Mouse (Mus musculus) liver, adult 2 months (tissue): ENCODE data around the gene Ndufs4. TPM values are rescaled to one million over a fixed set of nuclear protein-coding genes. Genes with fewer than 3 reads are reported as not detected.
A peak's percentile ranks its signal among the peaks of the same experiment; 100 is the strongest.

ENCODE experiments used
- DNase-seq: peaks from one replicate; pipeline ENCODE4 v3.0.0-alpha.2; 2011; ENCODE audit warnings: low read depth, low spot score; ENCODE audit errors: extremely low read depth
- H3K27ac ChIP-seq: fragments of 200-500 bp; replicated peaks from 2 replicates; pipeline ENCODE4 v1.5.1; 2012; ENCODE audit warnings: low read depth, mild to moderate bottlenecking, control low read depth, inconsistent platforms, low read length; ENCODE audit not compliant: insufficient read depth
- H3K27me3 ChIP-seq: fragments of 200-500 bp; 2 replicates; pipeline ENCODE4 v1.6.1; 2012; ENCODE audit warnings: mild to moderate bottlenecking, moderate library complexity, low read length, inconsistent platforms; ENCODE audit not compliant: control insufficient read depth, insufficient read depth
- H3K36me3 ChIP-seq: fragments of 200-500 bp; 2 replicates; pipeline ENCODE4 v1.6.1; 2012; ENCODE audit warnings: low read length, inconsistent platforms; ENCODE audit not compliant: control insufficient read depth, insufficient read depth
- H3K4me1 ChIP-seq: fragments of 200-500 bp; 2 replicates; pipeline ENCODE4 v1.6.1; 2011; ENCODE audit warnings: low read length; ENCODE audit not compliant: control insufficient read depth, insufficient read depth
- H3K4me3 ChIP-seq: fragments of 200-500 bp; 2 replicates; pipeline ENCODE4 v1.5.1; 2011; ENCODE audit warnings: low read depth, mild to moderate bottlenecking, control low read depth, low read length, moderate library complexity; ENCODE audit not compliant: insufficient read depth
- H3K79me2 ChIP-seq: fragments of 200-500 bp; 2 replicates; pipeline ENCODE4 v1.6.1; 2012; ENCODE audit warnings: inconsistent platforms, mild to moderate bottlenecking, low read length, moderate library complexity; ENCODE audit not compliant: control insufficient read depth, insufficient read depth
- H3K9ac ChIP-seq: fragments of 200-500 bp; 2 replicates; pipeline ENCODE4 v1.6.1; 2012; ENCODE audit warnings: low read depth, mild to moderate bottlenecking, control low read depth, inconsistent platforms, low read length
- CTCF ChIP-seq: fragments of 200-500 bp; IDR thresholded peaks from 2 replicates; pipeline ENCODE4 v1.5.1; 2011; ENCODE audit warnings: low read depth, low read length, control low read depth
- POLR2A ChIP-seq: fragments of 200-500 bp; IDR thresholded peaks from 2 replicates; pipeline ENCODE4 v1.6.1; 2011; ENCODE audit warnings: low read length, control low read depth; ENCODE audit not compliant: insufficient read depth; ENCODE audit errors: extremely low read depth
- WGBS: fragments of 180-500 bp; shearing (Covaris S2); methylation state at CpG from one replicate; pipeline ENCODE4 v1.1.7; 2018; 5-methylcytosine and 5-hydroxymethylcytosine counted together
- polyA plus RNA-seq: library from polyadenylated mRNA; depleted of rRNA; stranded (reverse); fragments of >200 nt; gene quantifications from 2 replicates; pipeline ENCODE4 v1.2.3, GENCODE M21; 2012; rRNA removed
- total RNA-seq: library from RNA; depleted of rRNA; stranded (reverse); fragments of >200 nt; gene quantifications from 2 replicates; pipeline ENCODE4 v1.2.3, GENCODE M21; 2014; rRNA removed

Gene Ndufs4
- total and polyA plus RNA-seq, 2 experiments: 70.5 to 172 TPM

- peak overlapping the region; percentile 82 for H3K27ac ChIP-seq
- peak; percentile 82 for DNase-seq
- H3K27me3 ChIP-seq: no peaks in the 10 kb centered on the region
- H3K36me3 ChIP-seq: no peaks in the 10 kb centered on the region
- H3K4me3 ChIP-seq: peak overlapping the region; percentile 40
- H3K4me1 ChIP-seq: peaks cover 6% of the 10 kb centered on the region; the same call in 1 of the 2 replicates
- TF ChIP-seq POLR2A (no peak), CTCF (no peak)
- 24% methylated on average over 16 of the region's 16 CpGs for WGBS
- peak overlapping the region; percentile 80 for H3K9ac ChIP-seq
- H3K79me2 ChIP-seq: no peaks in the 10 kb centered on the region
These were observed 116.5 kb downstream of the Ndufs4 start for GRCm38 (mm10) chr13:114271410-114272105.

DNA sequence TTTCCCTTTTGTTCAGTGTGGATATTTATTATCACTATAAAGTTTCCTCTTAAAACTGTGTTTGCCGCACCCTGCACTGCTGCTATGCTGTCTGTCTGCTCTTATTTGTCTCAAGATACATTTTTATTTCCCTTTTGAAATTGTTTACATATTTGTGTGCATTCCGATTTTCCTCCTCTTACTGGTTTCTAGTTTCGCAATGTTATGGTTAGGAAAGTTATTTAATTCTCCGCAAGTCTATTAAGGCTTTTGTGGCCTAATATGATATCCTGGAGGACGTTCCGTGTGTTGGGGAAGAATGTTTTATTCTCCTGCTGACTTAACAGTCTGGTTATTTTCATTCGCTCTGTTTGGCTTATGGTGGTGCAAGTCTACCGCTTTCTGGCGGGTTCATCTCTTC is 120.3 kb downstream of the Ndufs4 start:
- Histone ChIP-seq H3K27ac (no peak overlapping the region), H3K4me3 (no peak overlapping the region), H3K27me3 (no peaks in the 10 kb centered on the region), H3K4me1 (peaks cover 6% of the 10 kb centered on the region; the same call in 1 of the 2 replicates), H3K79me2 (no peaks in the 10 kb centered on the region), H3K36me3 (no peaks in the 10 kb centered on the region), H3K9ac (no peak overlapping the region)
- 89% methylated on average over 9 of the region's 9 CpGs for WGBS
- TF ChIP-seq POLR2A (no peak), CTCF (no peak)
- no peak for DNase-seq

GRCm38 (mm10) chr13:114260486-114261205 is 127.4 kb downstream of the Ndufs4 start:
- Histone ChIP-seq H3K9ac (no peak overlapping the region), H3K79me2 (no peaks in the 10 kb centered on the region), H3K27me3 (no peaks in the 10 kb centered on the region), H3K27ac (no peak overlapping the region), H3K4me1 (no peaks in the 10 kb centered on the region), H3K36me3 (no peaks in the 10 kb centered on the region), H3K4me3 (no peak overlapping the region)
- 82% methylated on average over 7 of the region's 7 CpGs for WGBS
- no peak for DNase-seq
- TF ChIP-seq CTCF (no peak), POLR2A (no peak)

GRCm38 (mm10) chr13:114254697-114255096 is 133.4 kb downstream of the Ndufs4 start:
- no peak overlapping the region for H3K4me3 ChIP-seq
- H3K27ac ChIP-seq: no peak overlapping the region
- no peak for TF ChIP-seq CTCF
- TF ChIP-seq POLR2A: no peak
- no peak overlapping the region for H3K9ac ChIP-seq
- H3K4me1 ChIP-seq: no peaks in the 10 kb centered on the region
- 87% methylated on average over 10 of the region's 10 CpGs for WGBS
- H3K27me3 ChIP-seq: no peaks in the 10 kb centered on the region
- no peaks in the 10 kb centered on the region for H3K79me2 ChIP-seq
- H3K36me3 ChIP-seq: no peaks in the 10 kb centered on the region
- DNase-seq: no peak

Other genes with a start within 250 kb of the Ndufs4 start
- gene Fst, start 70.7 kb upstream of the Ndufs4 start, total RNA-seq: 0.92 and 1.9 TPM in 2 replicates
- gene Fst, start 70.7 kb upstream of the Ndufs4 start, polyA plus RNA-seq: 0.45 and 1.3 TPM in 2 replicates